Mouse (Mus musculus): Measurements from ENCODE around the gene C730034F03Rik. TPM values are rescaled to one million over a fixed set of nuclear protein-coding genes. Genes with fewer than 3 reads are reported as not detected.
"Not testable (repeated sequence)": the region's sequence is repeated elsewhere in the genome, so short reads cannot be mapped to it uniquely, and the experiment has no call there.

Gene C730034F03Rik
- polyA plus RNA-seq, 1 experiment from 2014 or later = 2.6 TPM

DNA sequence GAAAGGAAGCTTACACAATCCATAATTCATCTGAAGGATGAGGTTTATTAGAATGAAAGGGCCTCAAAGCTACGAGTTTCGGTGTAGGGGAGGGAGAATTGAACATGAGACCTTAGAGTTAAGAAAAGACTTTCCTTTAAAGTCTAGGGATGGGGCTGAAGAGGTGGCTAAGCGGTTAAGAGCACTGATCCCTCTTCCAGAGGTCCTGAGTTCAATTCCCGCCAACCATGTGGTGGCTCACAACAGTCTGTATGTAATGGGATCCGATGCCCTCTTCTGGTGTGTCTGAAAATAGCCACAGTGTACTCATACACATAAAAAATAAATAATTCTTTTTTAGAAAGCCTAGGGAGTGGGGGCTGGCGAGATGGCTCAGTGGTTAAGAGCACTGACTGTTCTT lies 952 bp downstream of the C730034F03Rik start:
- peak overlapping the region; percentile 93 for H3K4me2 ChIP-seq (ENCODE audit: low read depth, low read length)
- H3K9ac ChIP-seq (ENCODE audit: low read length) = peak overlapping the region; percentile 85
- ATAC-seq (ENCODE audit: low read depth) = no peak
- no peaks in the 10 kb centered on the region for H3K9me3 ChIP-seq (ENCODE audit: control insufficient read depth, low read length)
- peaks cover 5% of the 10 kb centered on the region for H3K36me3 ChIP-seq (ENCODE audit: control insufficient read depth, insufficient read depth, low read length)
- peaks cover 8% of the 10 kb centered on the region; the same call in 1 of the 2 replicates for H3K4me1 ChIP-seq (replicated peaks; ENCODE audit: control insufficient read depth, insufficient read depth, low read length)
- peak overlapping the region; percentile 84 for H3K4me3 ChIP-seq (ENCODE audit: low read length)
- no peaks in the 10 kb centered on the region for H3K27me3 ChIP-seq (ENCODE audit: control insufficient read depth, insufficient read depth, low read depth, low read length)
- WGBS = 42% methylated on average over 6 of the region's 6 CpGs
- H3K27ac ChIP-seq (ENCODE audit: low read length) = peak overlapping the region; percentile 98

- WGBS = 68% methylated on average over 9 of the region's 9 CpGs
- H3K4me3 ChIP-seq (ENCODE audit: low read length); H3K27ac ChIP-seq (ENCODE audit: low read length); H3K9ac ChIP-seq (ENCODE audit: low read length); H3K4me2 ChIP-seq (ENCODE audit: low read depth, low read length); H3K36me3 ChIP-seq (ENCODE audit: control insufficient read depth, insufficient read depth, low read length); H3K27me3 ChIP-seq (ENCODE audit: control insufficient read depth, insufficient read depth, low read depth, low read length); H3K9me3 ChIP-seq (ENCODE audit: control insufficient read depth, low read length); H3K4me1 ChIP-seq (replicated peaks; ENCODE audit: control insufficient read depth, insufficient read depth, low read length); ATAC-seq (ENCODE audit: low read depth): not testable (repeated sequence)
Observed at GRCm38 (mm10) chr15:89430771-89431170, 1.4 kb downstream of the C730034F03Rik start.

- Histone ChIP-seq H3K4me2 (ENCODE audit: low read depth, low read length) (no peak overlapping the region), H3K4me1 (replicated peaks; ENCODE audit: control insufficient read depth, insufficient read depth, low read length) (peaks cover 8% of the 10 kb centered on the region; the same call in 1 of the 2 replicates), H3K36me3 (ENCODE audit: control insufficient read depth, insufficient read depth, low read length) (peaks cover 4% of the 10 kb centered on the region), H3K9me3 (ENCODE audit: control insufficient read depth, low read length) (no peaks in the 10 kb centered on the region), H3K27me3 (ENCODE audit: control insufficient read depth, insufficient read depth, low read depth, low read length) (no peaks in the 10 kb centered on the region), H3K27ac (ENCODE audit: low read length) (no peak overlapping the region), H3K4me3 (ENCODE audit: low read length) (no peak overlapping the region), H3K9ac (ENCODE audit: low read length) (no peak overlapping the region)
- ATAC-seq (ENCODE audit: low read depth) = no peak
- 83% methylated on average over 3 of the region's 3 CpGs for WGBS
Observed at GRCm38 (mm10) chr15:89431271-89431670, 1.9 kb downstream of the C730034F03Rik start.

GRCm38 (mm10) chr15:89431806-89432205 lies 2.4 kb downstream of the C730034F03Rik start:
- no peak overlapping the region for H3K4me2 ChIP-seq (ENCODE audit: low read depth, low read length)
- H3K27me3 ChIP-seq (ENCODE audit: control insufficient read depth, insufficient read depth, low read depth, low read length) = no peaks in the 10 kb centered on the region
- peaks cover 8% of the 10 kb centered on the region; the same call in 1 of the 2 replicates for H3K4me1 ChIP-seq (replicated peaks; ENCODE audit: control insufficient read depth, insufficient read depth, low read length)
- no peak overlapping the region for H3K9ac ChIP-seq (ENCODE audit: low read length)
- H3K9me3 ChIP-seq (ENCODE audit: control insufficient read depth, low read length) = no peaks in the 10 kb centered on the region
- no peak for ATAC-seq (ENCODE audit: low read depth)
- no peak overlapping the region for H3K27ac ChIP-seq (ENCODE audit: low read length)
- H3K36me3 ChIP-seq (ENCODE audit: control insufficient read depth, insufficient read depth, low read length) = peaks cover 2% of the 10 kb centered on the region; the same call in 1 of the 2 replicates
- no peak overlapping the region for H3K4me3 ChIP-seq (ENCODE audit: low read length)
- WGBS = 88% methylated on average over 6 of the region's 6 CpGs

DNA sequence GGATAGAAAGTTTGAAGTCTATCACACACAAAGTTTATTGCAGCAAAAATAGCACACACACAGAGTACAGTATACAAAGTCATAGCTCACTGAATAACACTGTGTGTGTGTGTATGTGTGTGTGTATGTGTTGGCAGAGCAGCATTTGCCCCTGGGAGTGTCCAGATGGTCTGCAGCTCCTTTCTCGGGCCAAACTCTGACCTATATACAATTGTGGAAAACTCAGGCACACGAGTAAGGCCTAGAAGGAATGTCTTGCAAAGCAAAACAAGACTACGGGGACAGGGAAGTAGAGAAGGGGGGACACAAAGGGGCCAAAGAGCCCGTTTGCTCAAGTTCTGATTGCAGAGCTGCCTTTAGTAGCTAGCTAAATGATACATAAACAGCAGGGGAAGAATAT lies 3.6 kb downstream of the C730034F03Rik start:
- H3K4me1 ChIP-seq (replicated peaks; ENCODE audit: control insufficient read depth, insufficient read depth, low read length) = peaks cover 8% of the 10 kb centered on the region; the same call in 1 of the 2 replicates
- no peaks in the 10 kb centered on the region for H3K9me3 ChIP-seq (ENCODE audit: control insufficient read depth, low read length)
- no peak for ATAC-seq (ENCODE audit: low read depth)
- H3K27ac ChIP-seq (ENCODE audit: low read length) = no peak overlapping the region
- H3K4me3 ChIP-seq (ENCODE audit: low read length) = no peak overlapping the region
- no peaks in the 10 kb centered on the region for H3K36me3 ChIP-seq (ENCODE audit: control insufficient read depth, insufficient read depth, low read length)
- H3K9ac ChIP-seq (ENCODE audit: low read length) = no peak overlapping the region
- H3K4me2 ChIP-seq (ENCODE audit: low read depth, low read length) = no peak overlapping the region
- 68% methylated on average over 4 of the region's 4 CpGs for WGBS
- H3K27me3 ChIP-seq (ENCODE audit: control insufficient read depth, insufficient read depth, low read depth, low read length) = no peaks in the 10 kb centered on the region

GRCm38 (mm10) chr15:89434136-89434535 lies 4.7 kb downstream of the C730034F03Rik start:
- H3K27me3 ChIP-seq (ENCODE audit: control insufficient read depth, insufficient read depth, low read depth, low read length) = no peaks in the 10 kb centered on the region
- H3K9me3 ChIP-seq (ENCODE audit: control insufficient read depth, low read length) = no peaks in the 10 kb centered on the region
- H3K36me3 ChIP-seq (ENCODE audit: control insufficient read depth, insufficient read depth, low read length) = no peaks in the 10 kb centered on the region
- no peak overlapping the region for H3K4me2 ChIP-seq (ENCODE audit: low read depth, low read length)
- no peak overlapping the region for H3K9ac ChIP-seq (ENCODE audit: low read length)
- no peak for ATAC-seq (ENCODE audit: low read depth)
- H3K27ac ChIP-seq (ENCODE audit: low read length) = no peak overlapping the region
- H3K4me3 ChIP-seq (ENCODE audit: low read length) = no peak overlapping the region
- WGBS = 83% methylated on average over 3 of the region's 3 CpGs
- H3K4me1 ChIP-seq (replicated peaks; ENCODE audit: control insufficient read depth, insufficient read depth, low read length) = 0 out of 2 replicates have a peak, but pooled peaks cover 4% of the 10 kb centered on the region

DNA sequence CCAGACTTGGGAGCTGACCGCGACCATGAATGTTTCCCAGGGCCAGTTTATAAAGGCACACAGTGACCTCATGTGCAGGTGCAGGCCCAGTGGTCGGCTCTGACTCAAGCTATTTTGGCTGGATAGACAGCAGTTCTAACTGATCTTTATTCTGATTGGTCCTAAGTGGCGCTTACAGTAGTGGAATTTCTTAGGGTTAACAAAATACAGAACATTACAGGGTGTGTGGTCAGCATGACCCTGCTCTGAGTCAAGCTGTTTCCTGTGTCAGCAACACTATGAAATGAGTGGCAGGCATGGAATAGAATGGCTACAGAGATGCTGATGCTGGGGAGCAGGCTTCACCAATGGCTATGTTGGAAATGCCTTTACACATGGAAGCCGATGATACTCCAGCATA lies 6.5 kb downstream of the C730034F03Rik start:
- Histone ChIP-seq H3K27me3 (ENCODE audit: control insufficient read depth, insufficient read depth, low read depth, low read length) (no peaks in the 10 kb centered on the region), H3K4me3 (ENCODE audit: low read length) (no peak overlapping the region), H3K27ac (ENCODE audit: low read length) (no peak overlapping the region), H3K4me2 (ENCODE audit: low read depth, low read length) (no peak overlapping the region), H3K36me3 (ENCODE audit: control insufficient read depth, insufficient read depth, low read length) (no peaks in the 10 kb centered on the region), H3K9ac (ENCODE audit: low read length) (no peak overlapping the region), H3K9me3 (ENCODE audit: control insufficient read depth, low read length) (no peaks in the 10 kb centered on the region), H3K4me1 (replicated peaks; ENCODE audit: control insufficient read depth, insufficient read depth, low read length) (no peaks in the 10 kb centered on the region)
- ATAC-seq (ENCODE audit: low read depth) = no peak
- WGBS = 76% methylated on average over 5 of the region's 5 CpGs

DNA sequence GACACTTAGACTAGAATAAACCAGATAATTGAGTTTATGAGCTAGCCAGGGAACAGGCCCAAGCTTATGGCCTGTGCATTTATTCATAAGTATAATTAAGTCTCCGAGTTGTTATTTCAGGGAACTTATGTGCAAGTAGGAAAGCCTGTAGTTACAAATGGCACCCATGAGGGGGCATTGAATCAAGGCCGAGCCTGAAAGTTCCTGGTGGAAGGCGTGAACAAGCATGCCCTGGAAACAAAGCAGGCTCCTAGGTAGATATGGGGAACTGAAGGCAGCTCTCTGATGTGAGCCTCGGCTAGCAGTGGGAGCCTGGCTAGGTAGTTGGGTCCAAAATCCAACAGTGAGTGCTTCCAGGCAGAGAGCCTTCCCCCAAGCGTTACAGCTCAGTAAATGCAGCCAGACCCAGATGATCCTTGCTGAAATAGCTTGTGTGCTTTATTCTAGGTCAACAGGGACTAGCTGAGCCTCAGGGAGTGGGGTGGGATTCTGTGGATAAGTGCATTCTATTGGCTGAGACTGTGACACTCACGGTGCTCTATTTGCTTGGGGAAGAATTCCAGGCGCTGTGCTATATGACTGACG lies 13.2 kb downstream of the C730034F03Rik start:
- Histone ChIP-seq H3K36me3 (ENCODE audit: control insufficient read depth, insufficient read depth, low read length) (no peaks in the 10 kb centered on the region), H3K27ac (ENCODE audit: low read length) (no peak overlapping the region), H3K4me2 (ENCODE audit: low read depth, low read length) (no peak overlapping the region), H3K27me3 (ENCODE audit: control insufficient read depth, insufficient read depth, low read depth, low read length) (no peaks in the 10 kb centered on the region), H3K9me3 (ENCODE audit: control insufficient read depth, low read length) (no peaks in the 10 kb centered on the region), H3K4me3 (ENCODE audit: low read length) (no peak overlapping the region), H3K9ac (ENCODE audit: low read length) (no peak overlapping the region), H3K4me1 (replicated peaks; ENCODE audit: control insufficient read depth, insufficient read depth, low read length) (no peaks in the 10 kb centered on the region)
- WGBS = 30% methylated on average over 8 of the region's 8 CpGs
- no peak for ATAC-seq (ENCODE audit: low read depth)

DNA sequence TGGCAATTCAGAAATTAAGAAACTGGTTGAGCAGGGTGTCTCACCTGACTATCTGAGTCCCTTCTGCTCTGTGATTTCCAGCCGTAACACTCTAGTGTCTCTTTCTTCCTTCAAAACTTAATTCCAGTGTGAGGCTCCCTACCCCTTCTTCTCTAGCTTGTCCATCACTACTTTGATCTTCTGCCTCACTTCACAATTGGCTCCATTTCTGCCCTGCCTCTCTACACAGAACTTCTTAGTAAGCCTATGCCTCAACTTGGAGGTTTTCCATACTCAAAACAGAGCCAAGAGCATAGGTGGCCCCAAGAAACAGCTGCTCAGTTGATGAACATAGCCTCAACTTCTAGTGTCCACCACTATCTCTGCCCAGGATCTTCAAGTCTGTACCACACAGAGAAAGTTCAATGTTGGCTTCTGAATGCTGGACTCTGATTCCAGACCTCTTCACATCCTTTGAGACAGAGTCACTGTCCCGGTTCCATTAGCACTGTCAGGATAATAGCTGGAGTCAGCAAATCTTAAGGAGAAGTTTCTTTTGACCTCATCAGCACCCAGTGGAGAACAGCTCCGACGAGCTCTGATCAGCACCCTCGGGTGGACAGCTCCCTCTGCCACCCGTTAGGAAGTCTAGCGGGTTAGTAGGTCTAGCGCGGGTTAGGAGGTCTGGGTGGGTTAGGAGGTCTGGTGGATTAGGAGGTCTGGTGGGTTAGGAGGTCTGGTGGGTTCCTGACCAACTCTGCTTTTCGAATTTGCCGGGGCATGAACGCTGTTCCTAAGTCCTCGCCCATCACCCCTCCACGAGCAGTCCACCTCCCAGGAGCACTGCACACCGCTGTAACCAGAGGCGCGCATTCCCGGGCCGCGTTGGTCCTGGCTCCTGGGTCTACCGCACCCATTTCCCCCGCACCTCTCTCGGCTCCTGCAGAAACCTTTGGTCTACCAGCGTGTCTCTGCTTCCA lies 23.8 kb downstream of the C730034F03Rik start:
- Histone ChIP-seq H3K4me3 (ENCODE audit: low read length) (peak overlapping the region; percentile 40; the same call in 1 of the 2 replicates), H3K36me3 (ENCODE audit: control insufficient read depth, insufficient read depth, low read length) (no peaks in the 10 kb centered on the region), H3K4me2 (ENCODE audit: low read depth, low read length) (peak overlapping the region; percentile 73), H3K27ac (ENCODE audit: low read length) (no peak overlapping the region), H3K4me1 (replicated peaks; ENCODE audit: control insufficient read depth, insufficient read depth, low read length) (peaks cover 7% of the 10 kb centered on the region; the same call in 1 of the 2 replicates), H3K9me3 (ENCODE audit: control insufficient read depth, low read length) (no peaks in the 10 kb centered on the region), H3K9ac (ENCODE audit: low read length) (no peak overlapping the region), H3K27me3 (ENCODE audit: control insufficient read depth, insufficient read depth, low read depth, low read length) (peaks cover 19% of the 10 kb centered on the region)
- WGBS = 5% methylated on average over 24 of the region's 24 CpGs
- ATAC-seq (ENCODE audit: low read depth) = peak; percentile 74; the same call in 1 of the 2 replicates
